7 mouse cellular contexts compared by ENCODE assay signal in genomic region chr14:26303111-26303510, GRCm38 (mm10). TPM values are rescaled to one million over a fixed set of nuclear protein-coding genes. Genes with fewer than 3 reads are reported as not detected.
DNase-seq lines count a peak whose midpoint lies in the region; ATAC-seq and TF ChIP-seq lines count a peak whose summit lies in the region.

No protein-coding gene starts in this region.

- peak; percentile 72 for ATAC-seq in forebrain, embryonic 16.5 days
- no peak for ATAC-seq in kidney, postnatal 0 days (replicated peaks; ENCODE audit: low FRiP score, low read depth)
- ATAC-seq in liver, embryonic 14.5 days (ENCODE audit: insufficient read depth), result no peak

- no peak overlapping the region for H3K4me2 ChIP-seq in forebrain, embryonic 16.5 days (ENCODE audit: low read length)
- no peak overlapping the region for H3K4me2 ChIP-seq in kidney, postnatal 0 days (ENCODE audit: low read length)
- H3K4me2 ChIP-seq in liver, embryonic 14.5 days (ENCODE audit: low read depth), result no peak overlapping the region

- TF ChIP-seq POLR2A in thymus, adult 2 months (IDR thresholded peaks at IDR 0.05; ENCODE audit: control insufficient read depth, extremely low read depth, insufficient read depth, low read length, poor library complexity), result no peak

- no peaks in the 10 kb centered on the region for H3K36me3 ChIP-seq in thymus, adult 2 months (ENCODE audit: control insufficient read depth, insufficient read depth, low read length)
- H3K36me3 ChIP-seq in forebrain, embryonic 16.5 days (ENCODE audit: control insufficient read depth, insufficient read depth), result no peaks in the 10 kb centered on the region
- H3K36me3 ChIP-seq in kidney, postnatal 0 days (ENCODE audit: insufficient read depth, low read length), result no peaks in the 10 kb centered on the region
- H3K36me3 ChIP-seq in liver, embryonic 14.5 days (replicated peaks; ENCODE audit: control insufficient read depth, insufficient read depth, low read depth), result no peaks in the 10 kb centered on the region

- no peak overlapping the region for H3K9ac ChIP-seq in forebrain, embryonic 16.5 days (replicated peaks; ENCODE audit: low read depth, low read length)
- no peak overlapping the region for H3K9ac ChIP-seq in kidney, postnatal 0 days (ENCODE audit: low read depth, low read length)
- no peak overlapping the region for H3K9ac ChIP-seq in liver, embryonic 14.5 days (replicated peaks)

- WGBS in thymus, adult 2 months, result 36% methylated on average over 2 of the region's 2 CpGs
- WGBS in forebrain, embryonic 16.5 days, result 34% methylated on average over 2 of the region's 2 CpGs
- 39% methylated on average over 2 of the region's 2 CpGs for WGBS in kidney, postnatal 0 days
- WGBS in liver, embryonic 14.5 days (ENCODE audit: insufficient replicate concordance), result 22% methylated on average over 2 of the region's 2 CpGs

- H3K27me3 ChIP-seq in thymus, adult 2 months (ENCODE audit: control insufficient read depth, insufficient read depth, low read length), result no peaks in the 10 kb centered on the region
- H3K27me3 ChIP-seq in forebrain, embryonic 16.5 days (replicated peaks; ENCODE audit: control insufficient read depth, insufficient read depth, low read length), result no peaks in the 10 kb centered on the region
- H3K27me3 ChIP-seq in kidney, postnatal 0 days (ENCODE audit: insufficient read depth, low read length), result no peaks in the 10 kb centered on the region
- no peaks in the 10 kb centered on the region for H3K27me3 ChIP-seq in liver, embryonic 14.5 days (ENCODE audit: control insufficient read depth, insufficient read depth, low read length)

- no peak overlapping the region for H3K4me3 ChIP-seq in thymus, adult 2 months (ENCODE audit: control insufficient read depth, insufficient read depth, low read length)
- H3K4me3 ChIP-seq in forebrain, embryonic 16.5 days (replicated peaks; ENCODE audit: low read length), result no peak overlapping the region
- no peak overlapping the region for H3K4me3 ChIP-seq in kidney, postnatal 0 days (replicated peaks; ENCODE audit: low read depth, low read length)
- H3K4me3 ChIP-seq in liver, embryonic 14.5 days (ENCODE audit: insufficient read depth in 1 of 2, low read depth in 2 of 2, low read length in 2 of 2), result no peak overlapping the region

- TF ChIP-seq CTCF in thymus, adult 2 months (IDR thresholded peaks at IDR 0.05; ENCODE audit: borderline replicate concordance, control insufficient read depth, extremely low read depth, insufficient read depth, low read length, poor library complexity), result no peak
- peak; percentile 90 for TF ChIP-seq CTCF in kidney, postnatal 0 days (IDR thresholded peaks at IDR 0.05; ENCODE audit: low read depth)
- peak; percentile 51 for TF ChIP-seq CTCF in liver, embryonic 14.5 days (IDR thresholded peaks at IDR 0.05; ENCODE audit: low read depth)

- no peaks in the 10 kb centered on the region for H3K4me1 ChIP-seq in thymus, adult 2 months (replicated peaks; ENCODE audit: control insufficient read depth, insufficient read depth, low read length)
- no peaks in the 10 kb centered on the region for H3K4me1 ChIP-seq in forebrain, embryonic 16.5 days (replicated peaks; ENCODE audit: control insufficient read depth, insufficient read depth, low read length)
- no peaks in the 10 kb centered on the region for H3K4me1 ChIP-seq in kidney, postnatal 0 days (replicated peaks; ENCODE audit: insufficient read depth, low read length)
- no peaks in the 10 kb centered on the region for H3K4me1 ChIP-seq in liver, embryonic 14.5 days (replicated peaks; ENCODE audit: control insufficient read depth in 2 of 2, insufficient read depth in 2 of 2, low read length in 1 of 2)

- no peak overlapping the region for H3K27ac ChIP-seq in thymus, adult 2 months (ENCODE audit: control insufficient read depth, insufficient read depth, low read length)
- H3K27ac ChIP-seq in forebrain, embryonic 16.5 days (ENCODE audit: low read length), result no peak overlapping the region
- no peak overlapping the region for H3K27ac ChIP-seq in kidney, postnatal 0 days
- no peak overlapping the region for H3K27ac ChIP-seq in liver, embryonic 14.5 days

- peak; percentile 48 for DNase-seq in thymus, postnatal 0 days (ENCODE audit: low spot score)
- DNase-seq in thymus, adult 2 months, result no peak
- DNase-seq in adrenal gland, postnatal 36 days, result peak; percentile 19 to 48
- DNase-seq in kidney, postnatal 0 days (ENCODE audit: low spot score), result peak; percentile 85
- peak in 2 of 3 experiments; percentile 7 to 22 for DNase-seq in liver, embryonic 14.5 days (ENCODE audit: low read depth in 3 of 3, low spot score in 3 of 3)
- DNase-seq in right cerebral cortex, postnatal 10 days (ENCODE audit: low spot score in 2 of 2), result peak; percentile 77 to 81

- no peak for TF ChIP-seq EP300 in liver, embryonic 14.5 days (IDR thresholded peaks at IDR 0.05; ENCODE audit: low read depth)

- H3K9me3 ChIP-seq in forebrain, embryonic 16.5 days (ENCODE audit: control insufficient read depth, low read length), result no peaks in the 10 kb centered on the region
- H3K9me3 ChIP-seq in kidney, postnatal 0 days (replicated peaks; ENCODE audit: low read length), result no peaks in the 10 kb centered on the region
- no peaks in the 10 kb centered on the region for H3K9me3 ChIP-seq in liver, embryonic 14.5 days (ENCODE audit: control insufficient read depth, low read length)

RNA-seq across cellular contexts. Expression of gene Duxbl3, which starts 45.3 kb away (rescaled TPM):
- 0.77 and 0.95 TPM in 2 replicates for polyA plus RNA-seq in thymus, postnatal 0 days (2015; fragmentation: Nextera tagmentation; extraction: Ambion mirVana)
- 0.51 and 0.75 TPM in 2 replicates for polyA plus RNA-seq in thymus, adult 2 months (2012; rRNA removed)
- total RNA-seq in adrenal gland, postnatal 36 days (2021), result under 1 TPM in 1 of 2 experiments, not detected in 1; 0.43 TPM
- 0.58 and 2.9 TPM in 2 replicates for polyA plus RNA-seq in forebrain, embryonic 16.5 days (2015; fragmentation: Nextera tagmentation; extraction: Ambion mirVana)
- 1.8 and 1.9 TPM in 2 replicates for polyA plus RNA-seq in kidney, postnatal 0 days (2015; fragmentation: Nextera tagmentation; extraction: Ambion mirVana)
- polyA plus RNA-seq in liver, embryonic 14.5 days (2012; rRNA removed), result 0.13 TPM in 1 of 2 replicates, not detected in the other
- not detected in 2 replicates for polyA plus RNA-seq in liver, embryonic 14.5 days (2014; fragmentation: Nextera tagmentation; extraction: Ambion mirVana)
